Mouse (Mus musculus): ENCODE data around the gene Sfxn5. TPM values are rescaled to one million over a fixed set of nuclear protein-coding genes. Genes with fewer than 3 reads are reported as not detected.
A peak's percentile ranks its signal among the peaks of the same experiment; 100 is the strongest.

Gene Sfxn5
- polyA plus RNA-seq, 1 experiment from 2014 or later, result 5.6 TPM

GRCm38 (mm10) chr6:85369181-85369860 is 36.1 kb upstream of the Sfxn5 start:
- 66% methylated on average over 5 of the region's 5 CpGs for WGBS (ENCODE audit: insufficient replicate concordance)
- Histone ChIP-seq H3K9me3 (replicated peaks; ENCODE audit: control insufficient read depth, low read length) (no peaks in the 10 kb centered on the region), H3K27me3 (ENCODE audit: control insufficient read depth, insufficient read depth, low read length) (no peaks in the 10 kb centered on the region), H3K27ac (ENCODE audit: low read depth, low read length) (peak overlapping the region; percentile 62), H3K9ac (ENCODE audit: low read depth, low read length) (no peak overlapping the region), H3K4me2 (peak overlapping the region; percentile 34), H3K4me3 (ENCODE audit: low read depth, low read length) (no peak overlapping the region), H3K4me1 (ENCODE audit: control insufficient read depth, insufficient read depth, low read length) (peaks cover 74% of the 10 kb centered on the region), H3K36me3 (ENCODE audit: control insufficient read depth, insufficient read depth, low read length) (no peaks in the 10 kb centered on the region)
- ATAC-seq (replicated peaks; ENCODE audit: insufficient number of reproducible peaks, low FRiP score, low TSS enrichment), result no peak

GRCm38 (mm10) chr6:85368722-85369121 is 35.5 kb upstream of the Sfxn5 start:
- Histone ChIP-seq H3K27ac (ENCODE audit: low read depth, low read length) (peak overlapping the region; percentile 62), H3K4me2 (peak overlapping the region; percentile 34)
- 61% methylated on average over 5 of the region's 5 CpGs for WGBS (ENCODE audit: insufficient replicate concordance)

GRCm38 (mm10) chr6:85368166-85368565 is 34.9 kb upstream of the Sfxn5 start:
- Histone ChIP-seq H3K27me3 (ENCODE audit: control insufficient read depth, insufficient read depth, low read length) (no peaks in the 10 kb centered on the region), H3K4me2 (no peak overlapping the region), H3K9ac (ENCODE audit: low read depth, low read length) (no peak overlapping the region), H3K27ac (ENCODE audit: low read depth, low read length) (no peak overlapping the region), H3K4me3 (ENCODE audit: low read depth, low read length) (no peak overlapping the region), H3K4me1 (ENCODE audit: control insufficient read depth, insufficient read depth, low read length) (peaks cover 79% of the 10 kb centered on the region), H3K36me3 (ENCODE audit: control insufficient read depth, insufficient read depth, low read length) (no peaks in the 10 kb centered on the region), H3K9me3 (replicated peaks; ENCODE audit: control insufficient read depth, low read length) (no peaks in the 10 kb centered on the region)
- WGBS (ENCODE audit: insufficient replicate concordance), result 75% methylated on average over 1 of the region's 1 CpGs
- ATAC-seq (replicated peaks; ENCODE audit: insufficient number of reproducible peaks, low FRiP score, low TSS enrichment), result no peak

More at GRCm38 (mm10) chr6:85368722-85369121, 35.5 kb upstream of the Sfxn5 start:
- no peaks in the 10 kb centered on the region for H3K36me3 ChIP-seq (ENCODE audit: control insufficient read depth, insufficient read depth, low read length)
- H3K27me3 ChIP-seq (ENCODE audit: control insufficient read depth, insufficient read depth, low read length), result no peaks in the 10 kb centered on the region
- H3K4me1 ChIP-seq (ENCODE audit: control insufficient read depth, insufficient read depth, low read length), result peaks cover 75% of the 10 kb centered on the region
- no peak overlapping the region for H3K4me3 ChIP-seq (ENCODE audit: low read depth, low read length)
- no peak overlapping the region for H3K9ac ChIP-seq (ENCODE audit: low read depth, low read length)
- no peaks in the 10 kb centered on the region for H3K9me3 ChIP-seq (replicated peaks; ENCODE audit: control insufficient read depth, low read length)
- no peak for ATAC-seq (replicated peaks; ENCODE audit: insufficient number of reproducible peaks, low FRiP score, low TSS enrichment)

- 18% methylated on average over 1 of the region's 1 CpGs for WGBS (ENCODE audit: insufficient replicate concordance)
- peak; percentile 56 for ATAC-seq (replicated peaks; ENCODE audit: insufficient number of reproducible peaks, low FRiP score, low TSS enrichment)
- H3K9ac ChIP-seq (ENCODE audit: low read depth, low read length), result no peak overlapping the region
- no peaks in the 10 kb centered on the region for H3K9me3 ChIP-seq (replicated peaks; ENCODE audit: control insufficient read depth, low read length)
- H3K27ac ChIP-seq (ENCODE audit: low read depth, low read length), result peak overlapping the region; percentile 88
- peaks cover 68% of the 10 kb centered on the region for H3K4me1 ChIP-seq (ENCODE audit: control insufficient read depth, insufficient read depth, low read length)
- no peaks in the 10 kb centered on the region for H3K36me3 ChIP-seq (ENCODE audit: control insufficient read depth, insufficient read depth, low read length)
- H3K27me3 ChIP-seq (ENCODE audit: control insufficient read depth, insufficient read depth, low read length), result no peaks in the 10 kb centered on the region
- H3K4me3 ChIP-seq (ENCODE audit: low read depth, low read length), result 0 out of 2 replicates have a peak overlapping the region, but pooled peaks have one; percentile 12
- peak overlapping the region; percentile 36 for H3K4me2 ChIP-seq
Observed at GRCm38 (mm10) chr6:85366387-85366786, 33.2 kb upstream of the Sfxn5 start.

GRCm38 (mm10) chr6:85364439-85364838 is 31.2 kb upstream of the Sfxn5 start:
- no peaks in the 10 kb centered on the region for H3K9me3 ChIP-seq (replicated peaks; ENCODE audit: control insufficient read depth, low read length)
- H3K4me2 ChIP-seq, result no peak overlapping the region
- H3K9ac ChIP-seq (ENCODE audit: low read depth, low read length), result no peak overlapping the region
- H3K4me3 ChIP-seq (ENCODE audit: low read depth, low read length), result no peak overlapping the region
- no peak overlapping the region for H3K27ac ChIP-seq (ENCODE audit: low read depth, low read length)
- no peaks in the 10 kb centered on the region for H3K36me3 ChIP-seq (ENCODE audit: control insufficient read depth, insufficient read depth, low read length)
- no peaks in the 10 kb centered on the region for H3K27me3 ChIP-seq (ENCODE audit: control insufficient read depth, insufficient read depth, low read length)
- peaks cover 59% of the 10 kb centered on the region for H3K4me1 ChIP-seq (ENCODE audit: control insufficient read depth, insufficient read depth, low read length)
- 70% methylated on average over 5 of the region's 5 CpGs for WGBS (ENCODE audit: insufficient replicate concordance)
- no peak for ATAC-seq (replicated peaks; ENCODE audit: insufficient number of reproducible peaks, low FRiP score, low TSS enrichment)

GRCm38 (mm10) chr6:85363906-85364260 is 30.7 kb upstream of the Sfxn5 start:
- peak overlapping the region; percentile 86 for H3K27ac ChIP-seq (ENCODE audit: low read depth, low read length)
- H3K4me2 ChIP-seq, result no peak overlapping the region
- no peak overlapping the region for H3K9ac ChIP-seq (ENCODE audit: low read depth, low read length)
- no peak for ATAC-seq (replicated peaks; ENCODE audit: insufficient number of reproducible peaks, low FRiP score, low TSS enrichment)
- peaks cover 53% of the 10 kb centered on the region for H3K4me1 ChIP-seq (ENCODE audit: control insufficient read depth, insufficient read depth, low read length)
- H3K9me3 ChIP-seq (replicated peaks; ENCODE audit: control insufficient read depth, low read length), result no peaks in the 10 kb centered on the region
- WGBS (ENCODE audit: insufficient replicate concordance), result 44% methylated on average over 4 of the region's 4 CpGs
- H3K36me3 ChIP-seq (ENCODE audit: control insufficient read depth, insufficient read depth, low read length), result no peaks in the 10 kb centered on the region
- no peaks in the 10 kb centered on the region for H3K27me3 ChIP-seq (ENCODE audit: control insufficient read depth, insufficient read depth, low read length)
- no peak overlapping the region for H3K4me3 ChIP-seq (ENCODE audit: low read depth, low read length)

- H3K9me3 ChIP-seq (replicated peaks; ENCODE audit: control insufficient read depth, low read length), result no peaks in the 10 kb centered on the region
- H3K27me3 ChIP-seq (ENCODE audit: control insufficient read depth, insufficient read depth, low read length), result no peaks in the 10 kb centered on the region
- H3K4me2 ChIP-seq, result no peak overlapping the region
- H3K4me3 ChIP-seq (ENCODE audit: low read depth, low read length), result no peak overlapping the region
- WGBS (ENCODE audit: insufficient replicate concordance), result 76% methylated on average over 5 of the region's 5 CpGs
- ATAC-seq (replicated peaks; ENCODE audit: insufficient number of reproducible peaks, low FRiP score, low TSS enrichment), result no peak
- H3K27ac ChIP-seq (ENCODE audit: low read depth, low read length), result peak overlapping the region; percentile 86
- no peak overlapping the region for H3K9ac ChIP-seq (ENCODE audit: low read depth, low read length)
- H3K4me1 ChIP-seq (ENCODE audit: control insufficient read depth, insufficient read depth, low read length), result peaks cover 48% of the 10 kb centered on the region
- no peaks in the 10 kb centered on the region for H3K36me3 ChIP-seq (ENCODE audit: control insufficient read depth, insufficient read depth, low read length)
Observed at GRCm38 (mm10) chr6:85363231-85363905, 30.1 kb upstream of the Sfxn5 start.

GRCm38 (mm10) chr6:85362610-85363009 is 29.4 kb upstream of the Sfxn5 start:
- no peak for ATAC-seq (replicated peaks; ENCODE audit: insufficient number of reproducible peaks, low FRiP score, low TSS enrichment)
- Histone ChIP-seq H3K4me3 (ENCODE audit: low read depth, low read length) (no peak overlapping the region), H3K9me3 (replicated peaks; ENCODE audit: control insufficient read depth, low read length) (no peaks in the 10 kb centered on the region), H3K9ac (ENCODE audit: low read depth, low read length) (no peak overlapping the region), H3K36me3 (ENCODE audit: control insufficient read depth, insufficient read depth, low read length) (no peaks in the 10 kb centered on the region), H3K27me3 (ENCODE audit: control insufficient read depth, insufficient read depth, low read length) (no peaks in the 10 kb centered on the region), H3K4me2 (no peak overlapping the region), H3K4me1 (ENCODE audit: control insufficient read depth, insufficient read depth, low read length) (peaks cover 44% of the 10 kb centered on the region), H3K27ac (ENCODE audit: low read depth, low read length) (no peak overlapping the region)
- 76% methylated on average over 5 of the region's 5 CpGs for WGBS (ENCODE audit: insufficient replicate concordance)

GRCm38 (mm10) chr6:85360311-85360710 is 27.1 kb upstream of the Sfxn5 start:
- no peak overlapping the region for H3K4me3 ChIP-seq (ENCODE audit: low read depth, low read length)

More at GRCm38 (mm10) chr6:85360311-85360710, 27.1 kb upstream of the Sfxn5 start:
- Histone ChIP-seq H3K27me3 (ENCODE audit: control insufficient read depth, insufficient read depth, low read length) (no peaks in the 10 kb centered on the region), H3K27ac (ENCODE audit: low read depth, low read length) (no peak overlapping the region), H3K36me3 (ENCODE audit: control insufficient read depth, insufficient read depth, low read length) (no peaks in the 10 kb centered on the region), H3K4me1 (ENCODE audit: control insufficient read depth, insufficient read depth, low read length) (peaks cover 38% of the 10 kb centered on the region), H3K9ac (ENCODE audit: low read depth, low read length) (no peak overlapping the region), H3K9me3 (replicated peaks; ENCODE audit: control insufficient read depth, low read length) (no peaks in the 10 kb centered on the region), H3K4me2 (no peak overlapping the region)
- WGBS (ENCODE audit: insufficient replicate concordance), result 73% methylated on average over 5 of the region's 5 CpGs
- no peak for ATAC-seq (replicated peaks; ENCODE audit: insufficient number of reproducible peaks, low FRiP score, low TSS enrichment)

Measured in heart, embryonic 11.5 days (tissue).